Comparison of ENCODE assay signal across 22 mouse cellular contexts in the genomic region with DNA sequence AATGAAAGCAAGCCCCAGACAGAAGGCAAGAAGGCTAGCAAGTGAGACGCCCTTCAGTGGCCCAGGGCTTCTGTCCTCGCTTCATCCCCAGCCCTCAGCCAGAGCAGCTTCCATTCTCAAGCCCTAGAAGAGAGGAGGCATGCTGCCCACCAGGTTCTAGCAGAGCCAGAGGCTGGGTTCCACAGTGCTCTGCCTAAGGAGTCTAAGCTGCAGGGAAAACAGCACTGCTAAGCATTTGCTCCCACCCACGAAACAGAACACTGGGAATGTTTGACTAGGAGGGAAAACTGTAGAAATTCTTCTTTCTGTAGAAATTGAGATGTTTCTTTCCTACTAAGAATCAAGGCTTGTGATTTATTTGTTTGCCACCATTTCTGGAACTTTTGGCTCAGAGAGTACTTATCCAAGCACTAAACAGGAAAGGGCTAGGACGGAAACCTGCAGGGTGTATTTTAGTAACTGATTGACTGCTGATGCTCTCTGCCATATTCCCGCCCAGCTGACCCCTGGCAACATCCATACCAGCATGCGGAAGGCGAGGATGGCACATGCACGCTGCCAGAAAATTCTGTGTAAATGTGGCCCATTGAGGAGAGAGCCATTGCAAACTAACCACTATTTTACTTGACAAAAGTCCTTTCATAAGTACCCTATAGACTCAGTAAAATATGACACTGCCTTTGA. TPM values are rescaled to one million over a fixed set of nuclear protein-coding genes. Genes with fewer than 3 reads are reported as not detected.
DNase-seq lines count a peak whose midpoint lies in the region; ATAC-seq and TF ChIP-seq lines count a peak whose summit lies in the region.
"Had no signal": no experiment of that assay in that cellular context is flagged by ENCODE, and none has a peak within 500 bp of the region (broad histone marks: within the 10 kb centered on the region; RNA-seq: fewer than 3 reads in every experiment).

No protein-coding gene starts in this region.

- peak; percentile 88 for ATAC-seq in frontal cortex, adult (ENCODE audit: low TSS enrichment)
- ATAC-seq in forebrain, postnatal 0 days = no peak
- ATAC-seq: CD4-positive, CD25-positive, alpha-beta regulatory T cell, adult 4 months; forebrain, embryonic 15.5 days had no signal

- no peak for TF ChIP-seq CTCF in kidney, adult 2 months (conservative IDR thresholded peaks at IDR 0.05; ENCODE audit: insufficient read depth, insufficient read length, low read depth, low read length)
- TF ChIP-seq CTCF in layer of hippocampus, adult 2 months (conservative IDR thresholded peaks at IDR 0.05) = no peak
- no peak for TF ChIP-seq CTCF in forebrain, postnatal 0 days (IDR thresholded peaks at IDR 0.05; ENCODE audit: low read depth)

- H3K36me3 ChIP-seq in kidney, adult 2 months (ENCODE audit: control insufficient read depth, insufficient read depth, low read length) = peaks cover 6% of the 10 kb centered on the region; the same call in 1 of the 2 replicates
- peaks cover 63% of the 10 kb centered on the region for H3K36me3 ChIP-seq in forebrain, postnatal 0 days (ENCODE audit: insufficient read depth)

- H3K4me3 ChIP-seq in kidney, adult 2 months (ENCODE audit: insufficient read depth, low read depth, low read length) = no peak overlapping the region
- no peak overlapping the region for H3K4me3 ChIP-seq in layer of hippocampus, adult 2 months
- H3K4me3 ChIP-seq in forebrain, postnatal 0 days (ENCODE audit: low read depth, low read length) = no peak overlapping the region
- H3K4me3 ChIP-seq: embryonic facial prominence, embryonic 12.5 days; forebrain, embryonic 15.5 days; gastrocnemius, adult 2 months; heart, embryonic 10.5 days; hindbrain, embryonic 13.5 days had no signal

- no peaks in the 10 kb centered on the region for H3K27me3 ChIP-seq in kidney, adult 2 months (replicated peaks; ENCODE audit: control insufficient read depth, insufficient read depth, low read length)
- no peaks in the 10 kb centered on the region for H3K27me3 ChIP-seq in forebrain, postnatal 0 days (ENCODE audit: insufficient read depth, low read length)
- H3K27me3 ChIP-seq: embryonic facial prominence, embryonic 12.5 days; forebrain, embryonic 15.5 days; hindbrain, embryonic 13.5 days had no signal

- no peak for DNase-seq in frontal cortex, postnatal 10 days (ENCODE audit: low spot score in 2 of 2)
- DNase-seq in kidney, adult 2 months = peak; percentile 79
- DNase-seq in kidney, postnatal 10 days = no peak
- DNase-seq in layer of hippocampus, adult 2 months (ENCODE audit: low spot score in 2 of 2) = peak; percentile 30 to 52
- no peak for DNase-seq in layer of hippocampus, postnatal 25 days (ENCODE audit: extremely low spot score in 1 of 2, low spot score in 1 of 2)
- DNase-seq in kidney, postnatal 25 days = peak; percentile 43 to 74
- no peak for DNase-seq in forebrain, postnatal 0 days
- DNase-seq: adrenal gland, adult 8-10 months; B cell, adult 2 months; cerebellum, adult 11-12 months; cerebellum, adult 9-10 months; cerebellum, postnatal 25 days; gastrocnemius, adult 2 months; gastrocnemius, postnatal 25 days; heart, postnatal 14 days had no signal

- no peak overlapping the region for H3K9ac ChIP-seq in forebrain, postnatal 0 days
- H3K9ac ChIP-seq: embryonic facial prominence, embryonic 12.5 days; forebrain, embryonic 15.5 days; hindbrain, embryonic 13.5 days had no signal

- no peaks in the 10 kb centered on the region for H3K9me3 ChIP-seq in forebrain, postnatal 0 days (ENCODE audit: low read length)
- H3K9me3 ChIP-seq: embryonic facial prominence, embryonic 12.5 days; forebrain, embryonic 15.5 days; G1E; heart, embryonic 10.5 days; hindbrain, embryonic 13.5 days had no signal

- 73% methylated on average over 8 of the region's 8 CpGs for WGBS in kidney, adult 2 months
- WGBS in forebrain, postnatal 0 days = 95% methylated on average over 8 of the region's 8 CpGs

- H3K4me2 ChIP-seq in forebrain, postnatal 0 days (ENCODE audit: low read depth) = no peak overlapping the region
- H3K4me2 ChIP-seq: embryonic facial prominence, embryonic 12.5 days; forebrain, embryonic 15.5 days; hindbrain, embryonic 13.5 days had no signal

- no peaks in the 10 kb centered on the region for H3K4me1 ChIP-seq in kidney, adult 2 months (ENCODE audit: control insufficient read depth, insufficient read depth, low read length)
- H3K4me1 ChIP-seq in forebrain, postnatal 0 days (ENCODE audit: insufficient read depth) = no peaks in the 10 kb centered on the region
- H3K4me1 ChIP-seq: embryonic facial prominence, embryonic 12.5 days; heart, embryonic 10.5 days had no signal

- peak overlapping the region; percentile 70 for H3K27ac ChIP-seq in kidney, adult 2 months (ENCODE audit: insufficient read depth, low read depth, low read length)
- peak overlapping the region; percentile 74 for H3K27ac ChIP-seq in layer of hippocampus, adult 2 months
- H3K27ac ChIP-seq in forebrain, postnatal 0 days (ENCODE audit: low read depth, low read length) = no peak overlapping the region
- H3K27ac ChIP-seq: embryonic facial prominence, embryonic 12.5 days; forebrain, embryonic 15.5 days; gastrocnemius, adult 2 months; heart, embryonic 10.5 days; hindbrain, embryonic 13.5 days had no signal

- TF ChIP-seq POLR2A in kidney, adult 2 months (IDR thresholded peaks at IDR 0.05; ENCODE audit: low read depth, low read length) = no peak

RNA-seq across cellular contexts. Expression of a gene that starts 9.1 kb away (rescaled TPM):
- 15.7 and 17.6 TPM in 2 replicates for polyA plus RNA-seq in kidney, adult 2 months (2012; rRNA removed)
- total RNA-seq in layer of hippocampus, adult 2 months (2021) = 10 to 100 TPM; 51.9 to 52.5 TPM
- total RNA-seq in layer of hippocampus, postnatal 25 days (2021) = 10 to 100 TPM; 47.0 to 48.2 TPM
- total RNA-seq in forebrain, postnatal 0 days (2014; rRNA removed) = 25.2 and 30.6 TPM in 2 replicates
- polyA plus RNA-seq in forebrain, postnatal 0 days (2015; fragmentation: Nextera tagmentation; extraction: Ambion mirVana) = 12.7 and 16.7 TPM in 2 replicates

Comparison
In these comparisons a context has a peak if more than half of its experiments do, and no peak if none do; other contexts are left out.
1. DNase-seq: peak in kidney, adult 2 months (single experiment), layer of hippocampus, adult 2 months (2 of 2) and kidney, postnatal 25 days (2 of 2); none in frontal cortex, postnatal 10 days (0 of 2), kidney, postnatal 10 days (single experiment), layer of hippocampus, postnatal 25 days (0 of 2) and forebrain, postnatal 0 days (single experiment).